Comparison of ENCODE assay signal across 10 mouse cellular contexts in the genomic region with DNA sequence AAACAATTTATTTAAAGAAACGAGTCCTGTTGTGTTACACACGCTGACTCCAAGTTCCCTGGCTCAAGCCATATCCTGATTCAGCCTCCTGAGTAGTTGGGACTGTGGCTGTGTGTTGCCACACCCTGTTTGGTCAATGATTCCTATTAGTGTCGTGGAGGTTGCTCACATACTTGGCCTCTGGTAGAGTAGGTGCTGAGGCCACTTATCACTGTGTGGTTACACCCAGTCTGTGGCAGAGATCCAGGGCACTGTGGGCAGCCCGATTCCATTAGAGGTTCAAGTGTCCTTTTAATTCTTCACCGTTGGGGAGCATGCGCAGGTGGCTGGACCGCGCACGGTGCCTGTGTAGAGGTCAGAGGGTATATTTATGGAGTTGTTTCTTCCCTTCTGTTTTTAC. TPM values are rescaled to one million over a fixed set of nuclear protein-coding genes. Genes with fewer than 3 reads are reported as not detected.
DNase-seq lines count a peak whose midpoint lies in the region; ATAC-seq and TF ChIP-seq lines count a peak whose summit lies in the region.
"Had no signal": no experiment of that assay in that cellular context is flagged by ENCODE, and none has a peak within 500 bp of the region (broad histone marks: within the 10 kb centered on the region; RNA-seq: fewer than 3 reads in every experiment).

No protein-coding gene starts in this region.

- no peaks in the 10 kb centered on the region for H3K27me3 ChIP-seq in heart, embryonic 16.5 days (ENCODE audit: control insufficient read depth, insufficient read depth, low read length)
- H3K27me3 ChIP-seq in stomach, embryonic 16.5 days (ENCODE audit: control insufficient read depth, insufficient read depth, low read length) = no peaks in the 10 kb centered on the region
- H3K27me3 ChIP-seq: forebrain, embryonic 13.5 days; heart, embryonic 13.5 days had no signal

- H3K9ac ChIP-seq in heart, embryonic 16.5 days (ENCODE audit: low read length) = no peak overlapping the region
- H3K9ac ChIP-seq in stomach, embryonic 16.5 days (ENCODE audit: low read length) = no peak overlapping the region
- H3K9ac ChIP-seq: forebrain, embryonic 13.5 days; heart, embryonic 13.5 days had no signal

- H3K27ac ChIP-seq in layer of hippocampus, adult 2 months = 0 out of 2 replicates have a peak overlapping the region, but pooled peaks have one; percentile 16
- H3K27ac ChIP-seq in heart, embryonic 16.5 days (ENCODE audit: low read length) = peak overlapping the region; percentile 5; the same call in 1 of the 2 replicates
- H3K27ac ChIP-seq in stomach, embryonic 16.5 days (ENCODE audit: low read length) = 0 out of 2 replicates have a peak overlapping the region, but pooled peaks have one; percentile 12
- H3K27ac ChIP-seq: forebrain, embryonic 13.5 days; heart, embryonic 13.5 days had no signal

- no peak for TF ChIP-seq CTCF in layer of hippocampus, adult 2 months (conservative IDR thresholded peaks at IDR 0.05)
- no peak for TF ChIP-seq CTCF in lung, adult 2 months (IDR thresholded peaks at IDR 0.05; ENCODE audit: insufficient read depth, low read length)

- peaks cover 15% of the 10 kb centered on the region for H3K4me1 ChIP-seq in heart, embryonic 16.5 days (ENCODE audit: control insufficient read depth, insufficient read depth, low read length)
- peaks cover 10% of the 10 kb centered on the region for H3K4me1 ChIP-seq in lung, adult 2 months (ENCODE audit: control insufficient read depth, insufficient read depth, low read length)
- H3K4me1 ChIP-seq in stomach, embryonic 16.5 days (ENCODE audit: control insufficient read depth, insufficient read depth, low read length) = peaks cover 5% of the 10 kb centered on the region; the same call in 1 of the 2 replicates
- H3K4me1 ChIP-seq: forebrain, embryonic 13.5 days had no signal

- H3K4me2 ChIP-seq in heart, embryonic 16.5 days (ENCODE audit: low read depth, low read length) = no peak overlapping the region
- H3K4me2 ChIP-seq in stomach, embryonic 16.5 days (ENCODE audit: low read depth, low read length) = no peak overlapping the region
- H3K4me2 ChIP-seq: forebrain, embryonic 13.5 days; heart, embryonic 13.5 days had no signal

- H3K9me3 ChIP-seq in heart, embryonic 16.5 days (replicated peaks; ENCODE audit: control insufficient read depth, low read length) = no peaks in the 10 kb centered on the region
- H3K9me3 ChIP-seq in stomach, embryonic 16.5 days (replicated peaks; ENCODE audit: control insufficient read depth, low read length) = no peaks in the 10 kb centered on the region
- H3K9me3 ChIP-seq: forebrain, embryonic 13.5 days; heart, embryonic 13.5 days had no signal

- no peak for TF ChIP-seq POLR2A in lung, adult 2 months (IDR thresholded peaks at IDR 0.05; ENCODE audit: borderline replicate concordance, extremely low read depth, low read depth, low read length)

- no peak for DNase-seq in layer of hippocampus, adult 2 months (ENCODE audit: low spot score in 2 of 2)
- no peak for DNase-seq in layer of hippocampus, adult 8-10 months (ENCODE audit: low spot score in 2 of 2)
- DNase-seq in lung, adult 2 months = peak; percentile 82
- DNase-seq in cerebellum, adult 9-10 months = no peak
- DNase-seq: adrenal gland, postnatal 25 days had no signal

- peaks cover 2% of the 10 kb centered on the region; the same call in 1 of the 2 replicates for H3K36me3 ChIP-seq in heart, embryonic 16.5 days (ENCODE audit: control insufficient read depth, insufficient read depth)
- H3K36me3 ChIP-seq in stomach, embryonic 16.5 days (ENCODE audit: control insufficient read depth, insufficient read depth, low read length) = 0 out of 2 replicates have a peak, but pooled peaks cover 3% of the 10 kb centered on the region

- ATAC-seq in heart, embryonic 16.5 days (replicated peaks; ENCODE audit: extremely low read depth, insufficient read depth, low FRiP score) = peak; percentile 42; the same call in 1 of the 2 replicates
- peak; percentile 83; the same call in 1 of the 2 replicates for ATAC-seq in stomach, embryonic 16.5 days (ENCODE audit: insufficient read depth, low FRiP score)
- ATAC-seq in granulocyte monocyte progenitor cell, adult 5-6 weeks (replicated peaks; ENCODE audit: poor library complexity, severe bottlenecking) = no peak
- ATAC-seq: forebrain, embryonic 13.5 days had no signal

- H3K4me3 ChIP-seq in layer of hippocampus, adult 2 months = no peak overlapping the region
- H3K4me3 ChIP-seq in heart, embryonic 16.5 days (ENCODE audit: low read length) = no peak overlapping the region
- H3K4me3 ChIP-seq in lung, adult 2 months (replicated peaks; ENCODE audit: extremely low read depth, low read depth, low read length) = no peak overlapping the region
- no peak overlapping the region for H3K4me3 ChIP-seq in stomach, embryonic 16.5 days (replicated peaks; ENCODE audit: low read length)
- H3K4me3 ChIP-seq: forebrain, embryonic 13.5 days; heart, embryonic 13.5 days had no signal

- 63% methylated on average over 9 of the region's 9 CpGs for WGBS in heart, embryonic 16.5 days
- WGBS in lung, adult 2 months = 54% methylated on average over 9 of the region's 9 CpGs
- WGBS in stomach, embryonic 16.5 days = 78% methylated on average over 9 of the region's 9 CpGs

RNA-seq across cellular contexts. Expression of a gene that starts 10.5 kb away (rescaled TPM):
- 10 to 100 TPM; 68.6 to 70.9 TPM for total RNA-seq in layer of hippocampus, adult 2 months (2021)
- total RNA-seq in layer of hippocampus, adult 8-10 months (2022) = 10 to 100 TPM; 69.4 to 86.8 (median 80.7) TPM
- polyA plus RNA-seq in heart, embryonic 16.5 days (2015; fragmentation: Nextera tagmentation; extraction: Ambion mirVana) = 3.1 and 3.4 TPM in 2 replicates
- 10.1 and 14.0 TPM in 2 replicates for polyA plus RNA-seq in lung, adult 2 months (2012; rRNA removed)
- 5.0 and 5.3 TPM in 2 replicates for polyA plus RNA-seq in stomach, embryonic 16.5 days (2015; fragmentation: Nextera tagmentation; extraction: Ambion mirVana)
- 8.6 and 11.4 TPM in 2 replicates for total RNA-seq in granulocyte monocyte progenitor cell, adult 5-6 weeks (2014; fragmentation: Nextera tagmentation)
- 2.7 and 2.8 TPM in 2 replicates for total RNA-seq in granulocyte monocyte progenitor cell, adult 5-6 weeks (2017)

RNA-seq across cellular contexts. Expression of a gene that starts 33.7 kb away (rescaled TPM):
- total RNA-seq in layer of hippocampus, adult 2 months (2021) = under 1 TPM; 0.52 to 0.64 TPM
- 1 to 10 TPM in 1 of 4 experiments, under 1 TPM in 3; 0.36 to 1.2 (median 0.44) TPM for total RNA-seq in layer of hippocampus, adult 8-10 months (2022)
- polyA plus RNA-seq in heart, embryonic 16.5 days (2015; fragmentation: Nextera tagmentation; extraction: Ambion mirVana) = 18.6 and 23.0 TPM in 2 replicates
- polyA plus RNA-seq in lung, adult 2 months (2012; rRNA removed) = 0.16 and 0.25 TPM in 2 replicates
- polyA plus RNA-seq in stomach, embryonic 16.5 days (2015; fragmentation: Nextera tagmentation; extraction: Ambion mirVana) = 26.9 and 28.1 TPM in 2 replicates
- 47.8 and 58.8 TPM in 2 replicates for total RNA-seq in granulocyte monocyte progenitor cell, adult 5-6 weeks (2014; fragmentation: Nextera tagmentation)
- total RNA-seq in granulocyte monocyte progenitor cell, adult 5-6 weeks (2017) = 30.3 and 43.5 TPM in 2 replicates

RNA-seq across cellular contexts. Expression of a gene that starts 37.3 kb away (rescaled TPM):
- 100 to 1,000 TPM; 213 to 240 TPM for total RNA-seq in layer of hippocampus, adult 2 months (2021)
- total RNA-seq in layer of hippocampus, adult 8-10 months (2022) = 100 to 1,000 TPM; 171 to 203 (median 197) TPM
- 1.0 and 1.1 TPM in 2 replicates for polyA plus RNA-seq in heart, embryonic 16.5 days (2015; fragmentation: Nextera tagmentation; extraction: Ambion mirVana)
- polyA plus RNA-seq in lung, adult 2 months (2012; rRNA removed) = 3.4 and 18.4 TPM in 2 replicates
- polyA plus RNA-seq in stomach, embryonic 16.5 days (2015; fragmentation: Nextera tagmentation; extraction: Ambion mirVana) = 6.5 and 7.8 TPM in 2 replicates
- total RNA-seq in granulocyte monocyte progenitor cell, adult 5-6 weeks (2014; fragmentation: Nextera tagmentation) = 2.0 TPM in 1 of 2 replicates, not detected in the other
- total RNA-seq in granulocyte monocyte progenitor cell, adult 5-6 weeks (2017) = 0.30 TPM in 1 of 2 replicates, not detected in the other

RNA-seq across cellular contexts. Expression of a gene that starts 53.7 kb away (rescaled TPM):
- 10 to 100 TPM; 15.4 to 19.0 TPM for total RNA-seq in layer of hippocampus, adult 2 months (2021)
- total RNA-seq in layer of hippocampus, adult 8-10 months (2022) = 10 to 100 TPM; 17.3 to 20.2 (median 19.4) TPM
- polyA plus RNA-seq in heart, embryonic 16.5 days (2015; fragmentation: Nextera tagmentation; extraction: Ambion mirVana) = 28.2 and 28.6 TPM in 2 replicates
- 59.0 and 62.2 TPM in 2 replicates for polyA plus RNA-seq in lung, adult 2 months (2012; rRNA removed)
- 28.8 and 30.1 TPM in 2 replicates for polyA plus RNA-seq in stomach, embryonic 16.5 days (2015; fragmentation: Nextera tagmentation; extraction: Ambion mirVana)
- 3.8 and 8.8 TPM in 2 replicates for total RNA-seq in granulocyte monocyte progenitor cell, adult 5-6 weeks (2014; fragmentation: Nextera tagmentation)
- total RNA-seq in granulocyte monocyte progenitor cell, adult 5-6 weeks (2017) = 1.9 and 3.1 TPM in 2 replicates

Comparison
In these comparisons a context has a peak if more than half of its experiments do, and no peak if none do; other contexts are left out.
1. RNA of a gene that starts 10.5 kb away (total RNA-seq): 69.4 to 86.8 TPM in layer of hippocampus, adult 8-10 months and 68.6 to 70.9 TPM in layer of hippocampus, adult 2 months; 2.7 to 11.4 TPM in granulocyte monocyte progenitor cell, adult 5-6 weeks; every median in the first group is over 4 times any median in the second.
2. RNA of a gene that starts 33.7 kb away (total RNA-seq): 30.3 to 58.8 TPM in granulocyte monocyte progenitor cell, adult 5-6 weeks; 0.52 to 0.64 TPM in layer of hippocampus, adult 2 months and 0.36 to 1.2 TPM in layer of hippocampus, adult 8-10 months; every median in the first group is over 10 times any median in the second.
3. RNA of a gene that starts 37.3 kb away (total RNA-seq): 213 to 240 TPM in layer of hippocampus, adult 2 months and 171 to 203 TPM in layer of hippocampus, adult 8-10 months; 0.30 to 2.0 TPM in granulocyte monocyte progenitor cell, adult 5-6 weeks; every median in the first group is over 10 times any median in the second.
4. Peak in every context shown above with its lines, with median percentiles within 50 percentile points of each other: H3K27ac ChIP-seq.